Mouse (Mus musculus) sigmoid colon, adult 10 weeks (tissue): Measurements from ENCODE around the gene Uggt1. TPM values are rescaled to one million over a fixed set of nuclear protein-coding genes. Genes with fewer than 3 reads are reported as not detected.

Experiments
- polyA plus RNA-seq: library from polyadenylated mRNA; stranded (reverse); fragments of 350-450 nt; fragmentation: Illumina TruSeq; extraction: RNeasy Lipid Tissue Mini Kit (QIAGEN cat#74804); gene quantifications from one replicate; pipeline ENCODE4 v1.2.3, GENCODE M21; 2014; ENCODE audit warnings: low read depth, low replicate concordance

Gene Uggt1
- 82.1 TPM for polyA plus RNA-seq

GRCm38 (mm10) chr1:36244058-36244827 is at the start of gene Uggt1:
Uggt1 (minus strand) TSS chr1:36244720.

GRCm38 (mm10) chr1:36274455-36274854 is 29.9 kb upstream of the Uggt1 start, which contains the start of gene Neurl3:
Neurl3 (minus strand) TSS chr1:36274679.

Other genes with a start within 250 kb of the Uggt1 start
- gene Hs6st1, start 176.3 kb downstream of the Uggt1 start, polyA plus RNA-seq, result 10.8 TPM
- gene Neurl3, start 30.0 kb upstream of the Uggt1 start, polyA plus RNA-seq, result 107 TPM
- 0.50 TPM for gene Arid5a, start 63.0 kb upstream of the Uggt1 start, polyA plus RNA-seq
- 25.1 TPM for gene Kansl3, start 124.5 kb upstream of the Uggt1 start, polyA plus RNA-seq
- not detected for gene Fer1l5, start 127.6 kb upstream of the Uggt1 start, polyA plus RNA-seq
- 7.7 TPM for gene Lman2l, start 200.6 kb upstream of the Uggt1 start, polyA plus RNA-seq
- 75.3 TPM for gene Cnnm4, start 226.9 kb upstream of the Uggt1 start, polyA plus RNA-seq